In genomic region chr19:55423952-55424351, GRCm38 (mm10) we compare ENCODE assay signal across 9 mouse cellular contexts.
A peak's percentile ranks its signal among the peaks of the same experiment; 100 is the strongest.
DNase-seq lines count a peak whose midpoint lies in the region; ATAC-seq and TF ChIP-seq lines count a peak whose summit lies in the region.
"Had no signal": no experiment of that assay in that cellular context is flagged by ENCODE, and none has a peak within 500 bp of the region (broad histone marks: within the 10 kb centered on the region; RNA-seq: fewer than 3 reads in every experiment).

No protein-coding gene starts in this region.

- H3K4me3 ChIP-seq in hindbrain, postnatal 0 days (ENCODE audit: low read length): no peak overlapping the region
- no peak overlapping the region for H3K4me3 ChIP-seq in hindbrain, embryonic 13.5 days
- H3K4me3 ChIP-seq in intestine, postnatal 0 days (ENCODE audit: low read depth, low read length): no peak overlapping the region
- H3K4me3 ChIP-seq in liver, embryonic 15.5 days (replicated peaks): no peak overlapping the region

- H3K27me3 ChIP-seq in hindbrain, postnatal 0 days (ENCODE audit: insufficient read depth, low read length): no peaks in the 10 kb centered on the region
- H3K27me3 ChIP-seq in hindbrain, embryonic 13.5 days: 0 out of 2 replicates have a peak, but pooled peaks cover 3% of the 10 kb centered on the region
- H3K27me3 ChIP-seq in intestine, postnatal 0 days (replicated peaks; ENCODE audit: control insufficient read depth, insufficient read depth, low read length): no peaks in the 10 kb centered on the region
- H3K27me3 ChIP-seq in liver, embryonic 15.5 days: no peaks in the 10 kb centered on the region

- no peaks in the 10 kb centered on the region for H3K9me3 ChIP-seq in hindbrain, postnatal 0 days (ENCODE audit: low read length)
- no peaks in the 10 kb centered on the region for H3K9me3 ChIP-seq in hindbrain, embryonic 13.5 days
- no peaks in the 10 kb centered on the region for H3K9me3 ChIP-seq in intestine, postnatal 0 days (ENCODE audit: control insufficient read depth)
- no peaks in the 10 kb centered on the region for H3K9me3 ChIP-seq in liver, embryonic 15.5 days (replicated peaks)

- peak; percentile 92 for DNase-seq in hindbrain, postnatal 0 days (ENCODE audit: low spot score)
- DNase-seq in brain, adult 2 months (ENCODE audit: low read depth, low spot score): peak; percentile 98
- peak; percentile 42 to 52 for DNase-seq in frontal cortex, postnatal 14 days (ENCODE audit: low spot score in 2 of 2)
- peak; percentile 79 to 86 for DNase-seq in right cerebral cortex, adult 2 months (ENCODE audit: low spot score in 2 of 2)

- H3K9ac ChIP-seq in hindbrain, postnatal 0 days (replicated peaks; ENCODE audit: low read length): no peak overlapping the region
- no peak overlapping the region for H3K9ac ChIP-seq in hindbrain, embryonic 13.5 days
- H3K9ac ChIP-seq in intestine, postnatal 0 days (ENCODE audit: low read depth, low read length): no peak overlapping the region
- no peak overlapping the region for H3K9ac ChIP-seq in liver, embryonic 15.5 days

- H3K4me2 ChIP-seq in hindbrain, postnatal 0 days (ENCODE audit: low read depth, low read length): peak overlapping the region; percentile 5; the same call in 1 of the 2 replicates
- H3K4me2 ChIP-seq in hindbrain, embryonic 13.5 days: no peak overlapping the region
- H3K4me2 ChIP-seq in intestine, postnatal 0 days (replicated peaks; ENCODE audit: low read depth): no peak overlapping the region
- H3K4me2 ChIP-seq in liver, embryonic 15.5 days: no peak overlapping the region

- peaks cover 6% of the 10 kb centered on the region; the same call in 1 of the 2 replicates for H3K4me1 ChIP-seq in hindbrain, postnatal 0 days (ENCODE audit: insufficient read depth, low read length)
- peaks cover 23% of the 10 kb centered on the region for H3K4me1 ChIP-seq in hindbrain, embryonic 13.5 days (replicated peaks)
- H3K4me1 ChIP-seq in intestine, postnatal 0 days (replicated peaks; ENCODE audit: control insufficient read depth, insufficient read depth, low read length): no peaks in the 10 kb centered on the region
- H3K4me1 ChIP-seq in liver, embryonic 15.5 days (replicated peaks): 0 out of 2 replicates have a peak, but pooled peaks cover 6% of the 10 kb centered on the region

- TF ChIP-seq CTCF in hindbrain, postnatal 0 days (IDR thresholded peaks at IDR 0.05; ENCODE audit: low read depth): no peak
- TF ChIP-seq CTCF in intestine, postnatal 0 days (IDR thresholded peaks at IDR 0.05; ENCODE audit: low read depth): no peak

- no peaks in the 10 kb centered on the region for H3K36me3 ChIP-seq in hindbrain, postnatal 0 days (ENCODE audit: insufficient read depth, low read length)
- no peaks in the 10 kb centered on the region for H3K36me3 ChIP-seq in hindbrain, embryonic 13.5 days
- peaks cover 7% of the 10 kb centered on the region; the same call in 1 of the 2 replicates for H3K36me3 ChIP-seq in intestine, postnatal 0 days (ENCODE audit: control insufficient read depth, insufficient read depth)
- H3K36me3 ChIP-seq in liver, embryonic 15.5 days (replicated peaks): no peaks in the 10 kb centered on the region

- ATAC-seq in hindbrain, postnatal 0 days: peak; percentile 89
- ATAC-seq in hindbrain, embryonic 13.5 days (ENCODE audit: low FRiP score): no peak
- ATAC-seq in intestine, postnatal 0 days: peak; percentile 91
- ATAC-seq in liver, embryonic 15.5 days (ENCODE audit: insufficient read depth): peak; percentile 37; the same call in 1 of the 2 replicates
- no peak for ATAC-seq in inflammation-experienced regulatory T-cells, adult 6 months

- no peak overlapping the region for H3K27ac ChIP-seq in hindbrain, postnatal 0 days
- no peak overlapping the region for H3K27ac ChIP-seq in hindbrain, embryonic 13.5 days
- H3K27ac ChIP-seq in intestine, postnatal 0 days (ENCODE audit: low read depth, low read length): no peak overlapping the region
- H3K27ac ChIP-seq in liver, embryonic 15.5 days (replicated peaks): no peak overlapping the region
- H3K27ac ChIP-seq: kidney, postnatal 0 days had no signal

- 43% methylated on average over 8 of the region's 8 CpGs for WGBS in hindbrain, postnatal 0 days
- 75% methylated on average over 8 of the region's 8 CpGs for WGBS in hindbrain, embryonic 13.5 days
- WGBS in intestine, postnatal 0 days: 30% methylated on average over 8 of the region's 8 CpGs
- WGBS in liver, embryonic 15.5 days (ENCODE audit: insufficient replicate concordance): 46% methylated on average over 8 of the region's 8 CpGs

Comparison
In these comparisons a context has a peak if more than half of its experiments do, and no peak if none do; other contexts are left out.
1. ATAC-seq: peak in hindbrain, postnatal 0 days (single experiment), intestine, postnatal 0 days (single experiment) and liver, embryonic 15.5 days (single experiment); none in hindbrain, embryonic 13.5 days (single experiment) and inflammation-experienced regulatory T-cells, adult 6 months (single experiment).
2. DNase-seq: peak in every context shown above with its lines; median percentile 98 in brain, adult 2 months; 92 in hindbrain, postnatal 0 days; 82 in right cerebral cortex, adult 2 months; 47 in frontal cortex, postnatal 14 days.